In the genomic region with DNA sequence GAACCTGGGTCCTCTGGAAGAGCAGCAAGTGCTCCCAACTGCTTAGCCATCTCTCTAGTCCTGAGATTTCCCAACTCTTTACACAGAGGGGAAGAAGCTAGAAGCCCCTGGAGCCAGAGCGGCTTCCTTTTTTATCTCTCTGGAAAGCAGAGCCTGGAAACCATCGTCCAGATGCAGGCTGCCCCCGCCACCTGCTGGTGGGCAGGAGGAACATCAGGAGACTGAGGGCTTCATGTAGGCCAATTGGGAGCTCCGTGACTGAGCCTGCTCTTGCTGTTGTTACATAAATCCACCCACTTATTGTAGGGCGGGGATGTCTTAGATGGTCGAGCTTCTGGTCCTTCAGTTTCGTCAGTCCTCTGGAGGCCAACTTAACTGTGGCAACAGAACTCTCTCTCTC, we compare ENCODE assay signal across 8 mouse cellular contexts. TPM values are rescaled to one million over a fixed set of nuclear protein-coding genes. Genes with fewer than 3 reads are reported as not detected.
DNase-seq lines count a peak whose midpoint lies in the region; ATAC-seq lines count a peak whose summit lies in the region.

No protein-coding gene starts in this region.

- intact Hi-C loops in left cerebral cortex, postnatal 10 days (cut with DNase I) = loop anchor here (5.0 kb wide), 1 partner anchor 145 kb away; the partner anchor contains the start of gene Cdk9

- peak; percentile 77 for ATAC-seq in megakaryocyte-erythroid progenitor cell, adult 5-6 weeks (replicated peaks; ENCODE audit: low FRiP score, low TSS enrichment, poor library complexity, severe bottlenecking)

- DNase-seq in NIH3T3 (ENCODE audit: low read depth) = peak; percentile 95
- DNase-seq in cerebellum, adult 9-11 months = peak; percentile 82
- DNase-seq in frontal cortex, postnatal 36 days (ENCODE audit: low spot score in 2 of 2) = peak; percentile 77 to 79
- peak; percentile 64 for DNase-seq in hindlimb bud, embryonic 11.5 days (ENCODE audit: extremely low spot score, low read depth, low spot score)
- peak; percentile 73 to 87 for DNase-seq in left cerebral cortex, postnatal 10 days (ENCODE audit: extremely low spot score in 1 of 2, low spot score in 2 of 2)
- DNase-seq in right cerebral cortex, postnatal 14 days = peak; percentile 79
- DNase-seq in urinary bladder, postnatal 36 days (ENCODE audit: low spot score in 2 of 2) = peak; percentile 65 to 83

RNA-seq across cellular contexts. Expression of gene Stxbp1, which starts 10.5 kb away (rescaled TPM):
- total RNA-seq in left cerebral cortex, postnatal 10 days (2021) = 100 to 1,000 TPM; 862 to 881 TPM
- total RNA-seq in megakaryocyte-erythroid progenitor cell, adult 5-6 weeks (2014; fragmentation: Nextera tagmentation) = 30.2 and 47.7 TPM in 2 replicates
- total RNA-seq in megakaryocyte-erythroid progenitor cell, adult 5-6 weeks (2017) = 6.5 and 10.4 TPM in 2 replicates

RNA-seq across cellular contexts. Expression of gene Fam129b, which starts 18.3 kb away (rescaled TPM):
- total RNA-seq in left cerebral cortex, postnatal 10 days (2021) = 10 to 100 TPM; 26.0 to 26.6 TPM
- total RNA-seq in megakaryocyte-erythroid progenitor cell, adult 5-6 weeks (2014; fragmentation: Nextera tagmentation) = 9.0 and 16.3 TPM in 2 replicates
- 13.8 TPM in 2 replicates for total RNA-seq in megakaryocyte-erythroid progenitor cell, adult 5-6 weeks (2017)

Comparison
In these comparisons a context has a peak if more than half of its experiments do, and no peak if none do; other contexts are left out.
1. Peak in every context shown above with its lines: DNase-seq and ATAC-seq.
2. RNA of gene Stxbp1, which starts 10.5 kb away (total RNA-seq): 862 to 881 TPM in left cerebral cortex, postnatal 10 days; 6.5 to 47.7 TPM in megakaryocyte-erythroid progenitor cell, adult 5-6 weeks; every median in the first group is over 10 times any median in the second.